Mouse (Mus musculus): Measurements from ENCODE around the gene Evl.

The Evl gene

GRCm38 (mm10) chr12:108647784-108648183, 93.3 kb downstream of the Evl start:
- no peak for DNase-seq (ENCODE audit: low spot score in 2 of 2)

GRCm38 (mm10) chr12:108651053-108651660, 96.6 kb downstream of the Evl start:
- peak in 1 of 2 experiments; percentile 37 for DNase-seq (ENCODE audit: low spot score in 2 of 2)

GRCm38 (mm10) chr12:108653358-108654335, 99.1 kb downstream of the Evl start:
- DNase-seq (ENCODE audit: low spot score in 2 of 2): no peak

GRCm38 (mm10) chr12:108657350-108657749, 102.8 kb downstream of the Evl start:
- DNase-seq (ENCODE audit: low spot score in 2 of 2): peak; percentile 42 to 62

- DNase-seq (ENCODE audit: low spot score in 2 of 2): no peak
These were observed 114.2 kb downstream of the Evl start for GRCm38 (mm10) chr12:108668606-108669235.

GRCm38 (mm10) chr12:108671541-108671940, 117.0 kb downstream of the Evl start:
- no peak for DNase-seq (ENCODE audit: low spot score in 2 of 2)

- DNase-seq (ENCODE audit: low spot score in 2 of 2): no peak
These were observed 118.4 kb downstream of the Evl start for GRCm38 (mm10) chr12:108672908-108673307.

GRCm38 (mm10) chr12:108673546-108673945, 119.0 kb downstream of the Evl start:
- DNase-seq (ENCODE audit: low spot score in 2 of 2): no peak

GRCm38 (mm10) chr12:108674502-108674901, 120.0 kb downstream of the Evl start:
- DNase-seq (ENCODE audit: low spot score in 2 of 2): no peak

- DNase-seq (ENCODE audit: low spot score in 2 of 2): no peak
These were observed 120.4 kb downstream of the Evl start for GRCm38 (mm10) chr12:108674916-108675315.

- no peak for DNase-seq (ENCODE audit: low spot score in 2 of 2)
These were observed 121.3 kb downstream of the Evl start for GRCm38 (mm10) chr12:108675614-108676401.

GRCm38 (mm10) chr12:108677116-108677515, 122.6 kb downstream of the Evl start:
- DNase-seq (ENCODE audit: low spot score in 2 of 2): no peak

GRCm38 (mm10) chr12:108678366-108678765, 123.8 kb downstream of the Evl start:
- no peak for DNase-seq (ENCODE audit: low spot score in 2 of 2)

- no peak for DNase-seq (ENCODE audit: low spot score in 2 of 2)
These were observed 126.3 kb downstream of the Evl start for GRCm38 (mm10) chr12:108680861-108681260.

- no peak for DNase-seq (ENCODE audit: low spot score in 2 of 2)
These were observed 127.9 kb downstream of the Evl start for GRCm38 (mm10) chr12:108682240-108683023.

- no peak for DNase-seq (ENCODE audit: low spot score in 2 of 2)
These were observed 131.9 kb downstream of the Evl start for GRCm38 (mm10) chr12:108686463-108686862.

GRCm38 (mm10) chr12:108686926-108687325, 132.4 kb downstream of the Evl start:
- no peak for DNase-seq (ENCODE audit: low spot score in 2 of 2)

GRCm38 (mm10) chr12:108689167-108689566, 134.6 kb downstream of the Evl start:
- DNase-seq (ENCODE audit: low spot score in 2 of 2): no peak

GRCm38 (mm10) chr12:108690529-108690928, 136.0 kb downstream of the Evl start:
- no peak for DNase-seq (ENCODE audit: low spot score in 2 of 2)

GRCm38 (mm10) chr12:108693592-108693991, 139.1 kb downstream of the Evl start:
- no peak for DNase-seq (ENCODE audit: low spot score in 2 of 2)

- DNase-seq (ENCODE audit: low spot score in 2 of 2): no peak
These were observed 139.7 kb downstream of the Evl start for GRCm38 (mm10) chr12:108694223-108694622.
